Mouse (Mus musculus): ENCODE data around the gene Tspan14.

Gene Tspan14

GRCm38 (mm10) chr14:40953381-40953780, 13.2 kb downstream of the Tspan14 start:
- intact Hi-C loops (cut with DNase I): no loop called here

GRCm38 (mm10) chr14:40952715-40953114, 13.9 kb downstream of the Tspan14 start:
- intact Hi-C loops (cut with DNase I): no loop called here

- intact Hi-C loops (cut with DNase I): no loop called here
These were observed 14.3 kb downstream of the Tspan14 start for GRCm38 (mm10) chr14:40952301-40952700.

GRCm38 (mm10) chr14:40949730-40950614, 16.6 kb downstream of the Tspan14 start:
- intact Hi-C loops (cut with DNase I): no loop called here

- intact Hi-C loops (cut with DNase I): no loop called here
These were observed 17.6 kb downstream of the Tspan14 start for GRCm38 (mm10) chr14:40949047-40949446.

- intact Hi-C loops (cut with DNase I): no loop called here
These were observed 18.1 kb downstream of the Tspan14 start for GRCm38 (mm10) chr14:40948522-40948921.

GRCm38 (mm10) chr14:40947431-40948394, 18.9 kb downstream of the Tspan14 start:
- intact Hi-C loops (cut with DNase I): no loop called here

GRCm38 (mm10) chr14:40943802-40944201, 22.8 kb downstream of the Tspan14 start:
- intact Hi-C loops (cut with DNase I): no loop called here

- intact Hi-C loops (cut with DNase I): no loop called here
These were observed 24.2 kb downstream of the Tspan14 start for GRCm38 (mm10) chr14:40942429-40942828.

- intact Hi-C loops (cut with DNase I): no loop called here
These were observed 28.1 kb downstream of the Tspan14 start for GRCm38 (mm10) chr14:40938380-40938987.

GRCm38 (mm10) chr14:40937052-40937451, 29.6 kb downstream of the Tspan14 start:
- intact Hi-C loops (cut with DNase I): no loop called here

GRCm38 (mm10) chr14:40935481-40935880, 31.1 kb downstream of the Tspan14 start:
- intact Hi-C loops (cut with DNase I): no loop called here

GRCm38 (mm10) chr14:40935054-40935453, 31.6 kb downstream of the Tspan14 start:
- intact Hi-C loops (cut with DNase I): no loop called here

GRCm38 (mm10) chr14:40933328-40933727, 33.3 kb downstream of the Tspan14 start:
- intact Hi-C loops (cut with DNase I): no loop called here

- intact Hi-C loops (cut with DNase I): no loop called here
These were observed 34.4 kb downstream of the Tspan14 start for GRCm38 (mm10) chr14:40932225-40932624.

GRCm38 (mm10) chr14:40931115-40931829, 35.3 kb downstream of the Tspan14 start:
- intact Hi-C loops (cut with DNase I): no loop called here

- intact Hi-C loops (cut with DNase I): no loop called here
These were observed 36.7 kb downstream of the Tspan14 start for GRCm38 (mm10) chr14:40929943-40930342.

- intact Hi-C loops (cut with DNase I): no loop called here
These were observed 37.7 kb downstream of the Tspan14 start for GRCm38 (mm10) chr14:40928897-40929296.

- intact Hi-C loops (cut with DNase I): no loop called here
These were observed 39.6 kb downstream of the Tspan14 start for GRCm38 (mm10) chr14:40927041-40927440.

GRCm38 (mm10) chr14:40924378-40925113, 42.1 kb downstream of the Tspan14 start:
- intact Hi-C loops (cut with DNase I): no loop called here

All from adrenal gland (tissue).